Comparison of ENCODE assay signal across 13 mouse cellular contexts in the genomic region with DNA sequence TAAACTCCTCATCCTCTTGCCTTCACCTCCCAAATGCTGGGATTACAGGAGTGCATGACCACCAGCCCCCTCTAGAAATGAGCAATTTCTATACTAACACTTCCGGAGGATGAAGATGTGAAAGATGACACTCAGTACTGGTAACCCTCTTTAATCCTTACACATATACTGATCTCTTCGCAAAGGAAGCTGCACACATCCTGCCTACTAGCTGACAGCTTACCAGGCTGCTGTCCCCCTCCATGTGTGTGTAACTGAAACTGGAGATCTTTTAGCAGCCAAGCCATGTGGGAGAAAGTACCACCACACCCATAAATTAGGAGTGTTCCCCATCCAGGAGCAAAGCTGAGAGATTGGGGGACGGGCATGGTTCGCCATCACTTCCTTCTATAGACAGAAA. TPM values are rescaled to one million over a fixed set of nuclear protein-coding genes. Genes with fewer than 3 reads are reported as not detected.
"Had no signal": no experiment of that assay in that cellular context is flagged by ENCODE, and none has a peak within 500 bp of the region (broad histone marks: within the 10 kb centered on the region; RNA-seq: fewer than 3 reads in every experiment).

No protein-coding gene starts in this region.

- H3K27me3 ChIP-seq: liver, embryonic 15.5 days; midbrain, embryonic 13.5 days; neural tube, embryonic 15.5 days had no signal

- DNase-seq: right cerebral cortex, postnatal 25 days; thymus, postnatal 4 days had no signal

- H3K9me3 ChIP-seq: limb, embryonic 10.5 days; liver, embryonic 15.5 days; midbrain, embryonic 13.5 days; neural tube, embryonic 15.5 days had no signal

- H3K4me2 ChIP-seq: liver, embryonic 11.5 days; liver, embryonic 15.5 days; midbrain, embryonic 13.5 days; neural tube, embryonic 15.5 days had no signal

- H3K9ac ChIP-seq: liver, embryonic 15.5 days; midbrain, embryonic 13.5 days; neural tube, embryonic 15.5 days had no signal

- H3K36me3 ChIP-seq: limb, embryonic 10.5 days; liver, embryonic 15.5 days; midbrain, embryonic 13.5 days; neural tube, embryonic 15.5 days had no signal

- ATAC-seq: lung, postnatal 0 days had no signal

- H3K27ac ChIP-seq: kidney, postnatal 0 days; limb, embryonic 10.5 days; liver, embryonic 15.5 days; midbrain, embryonic 13.5 days; neural tube, embryonic 15.5 days; stomach, postnatal 0 days had no signal

- H3K4me1 ChIP-seq: limb, embryonic 10.5 days; liver, embryonic 15.5 days; midbrain, embryonic 13.5 days; neural tube, embryonic 15.5 days had no signal

- H3K4me3 ChIP-seq: limb, embryonic 10.5 days; liver, embryonic 15.5 days; midbrain, embryonic 13.5 days; myocyte; neural tube, embryonic 15.5 days had no signal

RNA-seq across cellular contexts. Expression of a gene that starts 13.5 kb away (rescaled TPM):
- total RNA-seq: megakaryocyte progenitor cell, adult 5-6 weeks had no signal
- polyA plus RNA-seq: limb, embryonic 10.5 days; liver, embryonic 11.5 days; liver, embryonic 15.5 days; lung, postnatal 0 days; myocyte; neural tube, embryonic 11.5 days had no signal
